Mouse (Mus musculus) heart, embryonic 13.5 days (tissue): ENCODE results near the gene Lmbrd2. TPM values are rescaled to one million over a fixed set of nuclear protein-coding genes. Genes with fewer than 3 reads are reported as not detected.

Source experiments
- ATAC-seq: fragments of 200-750 bp; cut with Nextera tagmentation; 2 replicates; pipeline ENCODE4 v1.8.0; 2017; ENCODE audit warnings: moderate TSS enrichment; ENCODE audit not compliant: insufficient number of reproducible peaks, low FRiP score, low TSS enrichment; ENCODE audit errors: extremely low read depth
- H3K27ac ChIP-seq: fragments of 300-500 bp; sonication (generic); replicated peaks from 2 replicates; pipeline ENCODE4 v1.5.1; 2015; ENCODE audit warnings: moderate library complexity, mild to moderate bottlenecking, inconsistent platforms
- H3K27me3 ChIP-seq: fragments of 300-500 bp; sonication (generic); replicated peaks from 2 replicates; pipeline ENCODE4 v1.6.1; 2015; ENCODE audit warnings: mild to moderate bottlenecking, inconsistent platforms
- H3K36me3 ChIP-seq: fragments of 300-500 bp; sonication (generic); 2 replicates; pipeline ENCODE4 v1.6.1; 2015; ENCODE audit warnings: mild to moderate bottlenecking, inconsistent platforms
- H3K4me1 ChIP-seq: fragments of 300-500 bp; sonication (generic); 2 replicates; pipeline ENCODE4 v1.6.1; 2015; ENCODE audit warnings: inconsistent platforms
- H3K4me2 ChIP-seq: fragments of 300-500 bp; sonication (generic); 2 replicates; pipeline ENCODE4 v1.6.1; 2015; ENCODE audit warnings: inconsistent platforms, mild to moderate bottlenecking, moderate library complexity
- H3K4me3 ChIP-seq: fragments of 300-500 bp; sonication (generic); 2 replicates; pipeline ENCODE4 v1.5.1; 2015; ENCODE audit warnings: moderate library complexity, mild to moderate bottlenecking, inconsistent platforms
- H3K9ac ChIP-seq: fragments of 300-500 bp; sonication (generic); 2 replicates; pipeline ENCODE4 v1.6.1; 2015; ENCODE audit warnings: inconsistent platforms, mild to moderate bottlenecking, moderate library complexity
- H3K9me3 ChIP-seq: fragments of 300-500 bp; sonication (generic); 2 replicates; pipeline ENCODE4 v1.6.1; 2016; ENCODE audit warnings: inconsistent platforms
- WGBS: fragments of 180-500 bp; shearing (Covaris S2); methylation state at CpG from one replicate; pipeline ENCODE4 v1.1.7; 2015; ENCODE audit warnings: mixed read lengths; 5-methylcytosine and 5-hydroxymethylcytosine counted together
- polyA plus RNA-seq: library from polyadenylated mRNA; unstranded; fragments of >200 nt; fragmentation: Nextera tagmentation; extraction: Ambion mirVana; gene quantifications from 2 replicates; pipeline ENCODE4 v1.2.1, GENCODE M21; 2015

Gene Lmbrd2
- polyA plus RNA-seq, result 1.4 and 1.7 TPM in 2 replicates

DNA sequence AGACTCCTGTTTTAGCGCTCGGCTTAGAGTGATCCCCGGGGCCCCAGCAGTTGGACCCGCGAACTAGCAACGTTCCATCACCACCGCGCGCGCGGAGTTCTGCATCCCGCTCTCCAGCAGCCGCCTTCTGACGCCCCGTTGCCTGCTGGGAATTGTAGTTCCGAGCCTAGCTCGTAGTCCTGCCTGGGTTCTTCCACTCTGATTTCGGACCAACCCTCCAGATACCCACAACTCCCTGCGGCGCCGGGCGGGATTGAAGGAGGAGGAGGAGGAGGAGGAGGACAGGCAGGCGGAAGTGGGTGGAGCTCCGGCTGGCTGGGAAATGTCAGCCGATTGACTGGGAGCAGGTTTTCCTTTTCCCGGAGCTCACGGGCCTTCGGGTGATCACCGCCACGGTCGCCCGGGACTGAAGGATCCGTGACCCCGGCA lies at the start of gene Lmbrd2:
TSS of gene Lmbrd2 (plus strand) at position 299 of the 429 bp plus-strand sequence.
- ATAC-seq, result peak; percentile 97
- peak within 1 kb of the TSS; percentile 84 for H3K27ac ChIP-seq
- peaks cover 35% of the 10 kb centered on the region for H3K36me3 ChIP-seq
- WGBS, result 1% methylated on average over 34 of the region's 34 CpGs
- H3K4me2 ChIP-seq, result peak within 1 kb of the TSS; percentile 87
- H3K9ac ChIP-seq, result peak within 1 kb of the TSS; percentile 93
- peak within 1 kb of the TSS; percentile 96 for H3K4me3 ChIP-seq
- H3K9me3 ChIP-seq, result no peaks in the 10 kb centered on the region
- H3K4me1 ChIP-seq, result peaks cover 31% of the 10 kb centered on the region
- H3K27me3 ChIP-seq, result no peaks in the 10 kb centered on the region

DNA sequence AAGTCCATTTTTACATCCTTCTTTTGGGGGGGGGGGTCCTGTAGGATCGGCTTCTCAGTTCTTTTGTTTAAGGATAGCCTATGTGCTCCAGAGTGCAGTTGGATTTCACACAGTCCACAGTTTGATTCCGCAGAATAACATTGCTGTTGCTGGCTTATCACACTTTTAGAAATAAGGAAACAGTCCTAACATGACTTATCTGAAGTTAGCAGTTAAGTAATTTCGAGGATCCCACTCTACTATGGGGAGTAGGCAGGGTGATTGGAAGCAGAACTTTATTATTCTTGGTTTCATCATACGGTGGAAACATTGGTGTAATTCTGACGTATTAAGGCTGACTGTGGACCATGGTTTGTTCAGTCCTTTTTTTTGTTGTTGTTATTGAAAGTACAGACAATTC lies 49.7 kb upstream of the Lmbrd2 start:
- WGBS, result 77% methylated on average over 5 of the region's 5 CpGs
- no peak for ATAC-seq
- H3K9ac ChIP-seq, result no peak overlapping the region

DNA sequence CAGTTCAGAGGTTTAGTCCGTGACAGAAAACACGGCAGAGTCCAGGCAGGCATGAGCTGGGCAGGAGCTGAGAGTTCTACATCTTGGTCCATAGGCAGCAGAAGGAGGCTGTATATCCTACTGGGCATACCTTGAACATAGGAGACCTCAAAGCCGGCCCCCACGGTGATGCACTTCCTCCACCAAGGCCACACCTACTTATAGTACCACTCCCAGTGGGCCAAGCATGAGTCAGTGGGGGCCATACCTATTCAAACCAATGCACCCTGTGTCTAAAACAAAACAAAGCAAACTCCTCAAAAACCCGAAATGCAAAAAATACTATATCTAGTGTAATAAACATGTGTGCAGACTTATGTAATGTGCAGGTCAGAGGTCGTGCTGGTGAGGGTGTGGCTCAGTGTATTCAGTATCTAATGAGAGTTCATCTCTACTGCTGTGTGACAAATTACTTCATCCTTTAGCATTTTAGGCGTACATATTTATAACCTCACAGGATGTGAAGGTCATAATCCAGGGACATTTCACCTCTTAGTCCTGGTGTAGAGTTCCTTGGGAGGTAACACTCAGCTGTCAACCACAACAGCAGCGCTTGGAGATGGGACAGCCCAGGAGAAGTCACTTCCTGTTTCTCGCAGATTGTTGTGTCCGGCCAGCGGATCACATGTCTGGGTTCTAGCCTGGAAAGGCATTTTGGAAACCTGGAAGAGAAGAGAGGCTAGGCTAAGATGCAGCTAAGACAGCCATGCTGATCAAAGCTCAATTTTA lies 46.6 kb upstream of the Lmbrd2 start:
- H3K36me3 ChIP-seq, result peaks cover 73% of the 10 kb centered on the region
- WGBS, result 60% methylated on average over 11 of the region's 11 CpGs
- ATAC-seq, result no peak
- no peaks in the 10 kb centered on the region for H3K27me3 ChIP-seq
- peak overlapping the region; percentile 30 for H3K4me3 ChIP-seq
- peaks cover 44% of the 10 kb centered on the region for H3K4me1 ChIP-seq
- peak overlapping the region; percentile 50 for H3K27ac ChIP-seq
- H3K4me2 ChIP-seq, result peak overlapping the region; percentile 58
- no peaks in the 10 kb centered on the region for H3K9me3 ChIP-seq
- no peak overlapping the region; the same call in 1 of the 2 replicates for H3K9ac ChIP-seq

More for the DNA sequence above, 49.7 kb upstream of the Lmbrd2 start:
- peaks cover 69% of the 10 kb centered on the region for H3K36me3 ChIP-seq
- H3K4me1 ChIP-seq, result peaks cover 59% of the 10 kb centered on the region
- no peak overlapping the region for H3K4me2 ChIP-seq
- H3K9me3 ChIP-seq, result no peaks in the 10 kb centered on the region
- H3K4me3 ChIP-seq, result no peak overlapping the region
- H3K27ac ChIP-seq, result no peak overlapping the region
- no peaks in the 10 kb centered on the region for H3K27me3 ChIP-seq

DNA sequence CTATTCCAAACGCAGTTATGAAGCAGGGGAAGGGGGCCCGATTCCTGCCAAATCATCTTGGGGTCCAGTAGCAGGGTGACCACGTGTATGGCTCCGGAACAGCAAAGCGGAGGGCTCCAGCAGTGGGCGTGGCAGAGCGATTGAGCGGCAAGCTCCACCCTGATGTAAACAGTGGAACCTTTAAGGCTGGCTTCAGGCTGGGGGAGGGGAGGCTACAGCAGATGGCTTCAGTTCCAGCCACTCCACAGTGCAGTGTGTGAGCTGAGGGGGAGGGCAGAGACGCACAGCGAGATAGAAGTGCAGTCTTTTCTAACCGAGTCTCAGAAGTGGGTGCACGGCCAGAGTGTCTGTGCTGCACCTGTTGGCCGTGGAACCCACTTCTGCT lies 46.0 kb upstream of the Lmbrd2 start:
- Histone ChIP-seq H3K36me3 (peaks cover 75% of the 10 kb centered on the region), H3K27me3 (no peaks in the 10 kb centered on the region), H3K9me3 (no peaks in the 10 kb centered on the region), H3K9ac (peak overlapping the region; percentile 52; the same call in 1 of the 2 replicates), H3K4me3 (peak overlapping the region; percentile 30), H3K27ac (peak overlapping the region; percentile 50), H3K4me2 (peak overlapping the region; percentile 58), H3K4me1 (peaks cover 41% of the 10 kb centered on the region)
- peak; percentile 89 for ATAC-seq
- 7% methylated on average over 13 of the region's 13 CpGs for WGBS

DNA sequence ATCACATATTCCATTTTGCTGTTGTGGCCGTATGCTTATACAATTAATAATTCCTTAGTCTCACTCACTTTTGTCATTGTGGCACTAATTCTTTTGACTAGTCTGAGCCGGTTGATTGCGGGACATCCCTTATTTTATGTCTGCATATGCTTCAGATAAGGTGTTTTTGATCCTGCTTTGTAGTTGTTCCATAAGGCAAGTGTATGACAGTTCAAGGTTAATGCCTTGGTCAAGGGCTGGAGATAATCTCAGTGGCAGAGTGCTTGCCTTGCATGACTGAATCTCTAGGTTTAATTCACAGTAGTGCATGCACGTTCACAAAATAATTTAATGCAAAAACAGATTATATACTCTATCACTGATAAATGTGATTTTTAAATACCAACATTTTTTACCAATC lies 43.5 kb upstream of the Lmbrd2 start:
- no peak for ATAC-seq
- Histone ChIP-seq H3K27ac (no peak overlapping the region), H3K4me3 (no peak overlapping the region), H3K27me3 (no peaks in the 10 kb centered on the region), H3K9ac (no peak overlapping the region), H3K4me1 (peaks cover 32% of the 10 kb centered on the region), H3K4me2 (no peak overlapping the region), H3K9me3 (no peaks in the 10 kb centered on the region), H3K36me3 (peaks cover 78% of the 10 kb centered on the region)
- 56% methylated on average over 4 of the region's 4 CpGs for WGBS

DNA sequence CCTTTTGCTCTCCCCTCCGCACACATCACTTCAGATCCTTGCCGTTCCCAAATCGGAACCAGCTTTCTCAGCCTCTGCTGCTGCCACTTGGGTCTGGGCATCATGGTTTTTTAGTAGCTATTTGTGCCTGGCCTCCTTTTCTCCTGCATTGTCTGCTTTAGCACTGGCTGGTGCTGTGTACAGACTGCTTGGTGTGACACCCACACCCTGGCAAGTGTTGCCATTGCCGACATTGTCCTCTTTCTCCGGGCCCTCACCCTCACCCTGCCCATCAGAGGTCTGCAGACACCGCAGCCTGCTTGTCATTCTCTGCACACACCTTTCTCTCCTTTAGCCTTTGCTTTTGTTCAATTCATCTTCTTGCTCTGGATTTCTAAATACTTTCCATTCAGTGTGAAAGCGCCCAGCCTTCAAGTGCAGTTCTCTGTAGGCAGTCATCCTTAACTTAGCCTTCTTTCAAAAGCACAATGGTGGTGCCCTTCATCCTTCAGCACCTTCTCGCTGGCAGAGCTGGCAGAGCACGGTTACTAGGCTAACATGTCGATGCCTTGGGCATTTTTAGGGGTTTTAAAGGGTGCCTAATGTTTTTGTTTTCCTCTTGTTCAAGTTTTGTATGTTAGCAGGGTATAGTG lies 39.8 kb upstream of the Lmbrd2 start:
- H3K9ac ChIP-seq, result no peak overlapping the region
- ATAC-seq, result no peak
- peaks cover 16% of the 10 kb centered on the region for H3K4me1 ChIP-seq
- WGBS, result 95% methylated on average over 10 of the region's 10 CpGs
- no peak overlapping the region for H3K4me2 ChIP-seq
- no peaks in the 10 kb centered on the region for H3K9me3 ChIP-seq
- H3K36me3 ChIP-seq, result peaks cover 93% of the 10 kb centered on the region
- no peak overlapping the region for H3K4me3 ChIP-seq
- H3K27ac ChIP-seq, result no peak overlapping the region
- H3K27me3 ChIP-seq, result no peaks in the 10 kb centered on the region

DNA sequence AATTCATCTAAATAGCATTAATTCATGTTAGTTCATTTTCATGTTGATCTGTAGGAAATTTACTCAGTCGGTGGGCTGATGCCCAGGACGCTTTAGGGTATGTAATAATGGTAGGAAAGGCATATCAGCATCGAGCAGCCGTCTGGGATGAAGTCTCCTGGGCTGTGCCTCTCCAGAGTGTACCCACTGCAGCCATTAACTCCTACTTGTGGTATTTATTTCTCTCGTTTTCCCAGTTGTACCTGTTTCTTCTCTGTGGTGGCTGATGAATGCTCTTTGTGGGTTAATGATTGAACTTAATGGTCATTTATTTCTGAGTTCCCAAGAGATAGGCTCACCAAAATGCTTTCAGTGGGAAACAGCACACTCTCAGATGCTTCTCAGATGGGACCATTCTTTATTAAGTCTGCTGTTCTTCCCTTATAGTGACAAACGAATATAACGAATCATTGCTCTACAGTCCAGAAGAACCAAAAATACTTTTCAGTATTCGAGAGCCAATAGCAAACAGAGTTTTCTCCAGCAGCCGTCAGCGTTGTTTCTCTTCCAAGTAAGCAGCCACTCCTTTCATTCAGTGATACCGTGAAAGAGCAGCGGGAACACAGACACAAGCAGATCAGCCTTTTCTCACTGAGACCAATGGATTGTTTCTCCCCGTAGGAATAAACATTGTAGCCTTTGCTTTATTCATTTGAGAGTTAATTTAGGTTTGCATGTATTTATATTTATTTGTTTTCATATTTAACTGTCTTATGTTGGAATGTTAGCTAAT lies 33.9 kb upstream of the Lmbrd2 start:
- 0 out of 2 replicates have a peak, but pooled peaks cover under 1% of the 10 kb centered on the region for H3K4me1 ChIP-seq
- no peak overlapping the region for H3K27ac ChIP-seq
- no peaks in the 10 kb centered on the region for H3K9me3 ChIP-seq
- H3K4me2 ChIP-seq, result no peak overlapping the region
- peaks cover 83% of the 10 kb centered on the region for H3K36me3 ChIP-seq
- H3K27me3 ChIP-seq, result no peaks in the 10 kb centered on the region
- no peak overlapping the region for H3K4me3 ChIP-seq
- H3K9ac ChIP-seq, result no peak overlapping the region
- no peak for ATAC-seq
- 87% methylated on average over 13 of the region's 13 CpGs for WGBS

DNA sequence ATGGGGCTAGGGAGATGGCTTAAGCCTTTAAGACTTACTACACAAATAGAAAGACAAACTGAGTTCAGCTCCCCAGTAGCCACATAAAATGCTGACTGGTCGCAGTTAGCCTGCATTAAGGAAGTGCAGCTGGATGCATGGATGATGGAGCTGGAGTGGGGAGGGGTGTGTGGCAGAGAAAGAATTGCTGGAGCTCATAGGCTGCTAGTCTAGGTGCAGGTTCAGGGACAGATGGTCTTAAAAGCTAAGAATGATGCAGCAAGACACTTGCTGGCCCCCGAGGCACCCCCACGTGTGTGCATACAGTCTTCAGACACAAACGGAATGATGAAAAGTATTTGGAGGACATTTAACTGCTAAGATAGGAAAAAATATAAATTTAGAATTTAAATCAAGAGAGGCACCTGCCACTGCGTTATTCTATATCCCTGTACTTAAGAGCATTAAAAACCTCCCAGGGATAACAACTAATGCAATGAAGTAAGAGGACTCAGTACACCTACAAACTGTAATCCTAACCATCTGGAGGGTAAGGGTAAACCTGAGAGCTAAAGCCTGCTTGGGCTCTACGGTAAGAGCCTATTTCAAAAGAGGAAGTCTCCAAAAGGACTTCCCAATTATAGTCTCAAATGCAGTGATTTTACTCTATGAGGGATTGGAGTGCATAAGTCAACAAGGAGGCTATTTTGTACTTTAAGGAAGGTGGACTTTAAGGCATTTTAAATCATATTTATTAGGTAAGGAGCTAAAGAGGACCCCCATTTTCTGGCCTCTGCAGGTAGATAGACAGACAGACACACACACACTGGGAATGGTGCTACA lies 29.6 kb upstream of the Lmbrd2 start:
- Histone ChIP-seq H3K36me3 (peaks cover 82% of the 10 kb centered on the region), H3K4me3 (no peak overlapping the region), H3K9me3 (no peaks in the 10 kb centered on the region), H3K4me1 (peaks cover 7% of the 10 kb centered on the region), H3K9ac (no peak overlapping the region), H3K27ac (no peak overlapping the region), H3K27me3 (no peaks in the 10 kb centered on the region), H3K4me2 (no peak overlapping the region)
- ATAC-seq, result no peak
- WGBS, result 86% methylated on average over 6 of the region's 6 CpGs

DNA sequence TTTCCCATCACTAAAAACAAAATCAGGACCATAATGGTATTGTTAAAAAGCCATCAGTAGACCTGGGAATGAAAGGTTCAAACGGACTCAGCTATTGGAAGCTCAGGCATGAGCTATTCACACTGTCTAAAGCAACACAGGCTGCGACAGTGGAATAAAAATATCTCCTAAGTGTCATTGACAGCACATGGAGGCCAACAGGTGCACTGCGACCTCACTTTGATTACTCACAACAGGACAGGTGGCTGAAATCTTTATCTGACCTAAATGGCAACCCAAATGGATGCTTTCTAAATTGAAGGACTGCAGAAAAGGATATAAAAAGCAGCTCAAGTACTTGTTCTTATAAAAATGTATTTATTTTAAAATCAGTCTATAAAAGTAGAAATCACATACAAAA lies 28.7 kb upstream of the Lmbrd2 start:
- 65% methylated on average over 3 of the region's 3 CpGs for WGBS
- H3K9me3 ChIP-seq, result no peaks in the 10 kb centered on the region
- H3K9ac ChIP-seq, result no peak overlapping the region
- no peak for ATAC-seq
- H3K4me2 ChIP-seq, result no peak overlapping the region
- H3K4me1 ChIP-seq, result peaks cover 7% of the 10 kb centered on the region
- no peak overlapping the region for H3K27ac ChIP-seq
- no peak overlapping the region for H3K4me3 ChIP-seq
- H3K27me3 ChIP-seq, result no peaks in the 10 kb centered on the region
- peaks cover 82% of the 10 kb centered on the region for H3K36me3 ChIP-seq

DNA sequence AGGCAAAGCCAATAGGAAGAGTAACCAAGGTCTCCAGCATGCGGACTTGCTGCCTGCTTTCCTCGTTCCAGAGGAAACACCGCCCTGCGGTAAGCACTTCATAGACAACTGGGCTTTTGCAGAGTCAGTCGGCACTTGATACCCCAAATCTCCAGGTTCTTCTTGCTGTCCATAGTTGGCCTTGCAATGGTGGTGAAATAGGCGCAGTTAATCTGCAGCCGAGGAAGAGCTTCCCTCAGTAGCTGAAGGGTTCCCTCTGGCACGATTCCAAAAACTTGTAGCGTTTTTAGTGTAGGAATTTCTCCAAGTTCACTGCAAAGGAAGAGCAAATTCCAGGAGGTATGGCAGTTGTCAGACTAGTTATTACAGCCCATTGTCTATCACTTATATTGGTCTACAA lies 26.8 kb upstream of the Lmbrd2 start:
- Histone ChIP-seq H3K4me2 (no peak overlapping the region), H3K27ac (no peak overlapping the region), H3K4me3 (no peak overlapping the region), H3K36me3 (peaks cover 86% of the 10 kb centered on the region), H3K9me3 (no peaks in the 10 kb centered on the region), H3K4me1 (peaks cover 7% of the 10 kb centered on the region), H3K27me3 (no peaks in the 10 kb centered on the region), H3K9ac (no peak overlapping the region)
- 64% methylated on average over 9 of the region's 9 CpGs for WGBS
- no peak for ATAC-seq
